Mouse (Mus musculus): ENCODE measurements around the gene Zfp869.
A peak's percentile ranks its signal among the peaks of the same experiment; 100 is the strongest.
"Not testable (repeated sequence)": the region's sequence is repeated elsewhere in the genome, so short reads cannot be mapped to it uniquely, and the experiment has no call there.

Gene Zfp869

DNA sequence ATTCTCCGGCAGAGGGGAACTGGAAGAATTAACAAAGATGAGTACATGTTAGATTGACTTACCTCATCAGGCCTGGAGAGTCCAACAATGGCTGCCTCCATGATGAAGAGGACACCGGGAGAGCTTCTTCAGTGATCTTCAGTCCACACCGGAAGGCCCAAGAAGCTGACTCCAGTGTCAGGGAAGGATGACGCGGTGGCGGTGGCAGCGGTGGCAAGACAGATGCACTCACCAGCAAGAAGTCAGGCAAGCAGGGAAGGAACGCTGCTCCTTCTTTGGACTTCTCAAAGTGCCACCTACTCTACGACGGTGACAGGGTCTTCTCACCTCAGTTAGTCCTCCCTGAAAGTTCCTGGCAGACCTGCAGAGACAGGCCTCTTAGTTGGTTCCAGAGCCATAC lies at the start of gene Zfp869:
Gene Zfp869 (minus strand): TSS at position 101 of the 400 bp plus-strand sequence.
- DNase-seq (ENCODE audit: inconsistent age in 2 of 2, low spot score in 1 of 2): not testable (repeated sequence)

- DNase-seq (ENCODE audit: inconsistent age in 2 of 2, low spot score in 1 of 2): no peak
These were observed 47.8 kb upstream of the Zfp869 start for GRCm38 (mm10) chr8:69758316-69758715.

DNA sequence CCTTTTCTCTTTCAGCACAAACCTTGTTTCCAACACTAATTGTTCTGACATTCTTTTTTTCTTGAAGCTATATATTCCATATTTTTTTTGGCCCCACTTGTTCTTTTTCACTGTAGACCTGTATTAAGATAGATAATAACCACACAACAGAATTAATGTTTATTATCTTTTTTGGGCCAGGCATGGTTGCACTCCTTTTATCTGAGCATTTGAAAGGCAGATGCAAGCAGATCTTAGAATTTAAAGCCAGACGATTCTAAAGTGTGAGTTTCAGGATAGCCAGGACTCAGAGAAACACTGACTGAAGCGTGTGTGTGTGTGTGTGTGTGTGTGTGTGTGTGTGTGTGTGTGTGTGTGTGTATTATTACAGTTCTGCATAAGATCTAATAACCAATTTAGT lies 41.9 kb upstream of the Zfp869 start:
- DNase-seq (ENCODE audit: inconsistent age in 2 of 2, low spot score in 1 of 2): no peak

DNA sequence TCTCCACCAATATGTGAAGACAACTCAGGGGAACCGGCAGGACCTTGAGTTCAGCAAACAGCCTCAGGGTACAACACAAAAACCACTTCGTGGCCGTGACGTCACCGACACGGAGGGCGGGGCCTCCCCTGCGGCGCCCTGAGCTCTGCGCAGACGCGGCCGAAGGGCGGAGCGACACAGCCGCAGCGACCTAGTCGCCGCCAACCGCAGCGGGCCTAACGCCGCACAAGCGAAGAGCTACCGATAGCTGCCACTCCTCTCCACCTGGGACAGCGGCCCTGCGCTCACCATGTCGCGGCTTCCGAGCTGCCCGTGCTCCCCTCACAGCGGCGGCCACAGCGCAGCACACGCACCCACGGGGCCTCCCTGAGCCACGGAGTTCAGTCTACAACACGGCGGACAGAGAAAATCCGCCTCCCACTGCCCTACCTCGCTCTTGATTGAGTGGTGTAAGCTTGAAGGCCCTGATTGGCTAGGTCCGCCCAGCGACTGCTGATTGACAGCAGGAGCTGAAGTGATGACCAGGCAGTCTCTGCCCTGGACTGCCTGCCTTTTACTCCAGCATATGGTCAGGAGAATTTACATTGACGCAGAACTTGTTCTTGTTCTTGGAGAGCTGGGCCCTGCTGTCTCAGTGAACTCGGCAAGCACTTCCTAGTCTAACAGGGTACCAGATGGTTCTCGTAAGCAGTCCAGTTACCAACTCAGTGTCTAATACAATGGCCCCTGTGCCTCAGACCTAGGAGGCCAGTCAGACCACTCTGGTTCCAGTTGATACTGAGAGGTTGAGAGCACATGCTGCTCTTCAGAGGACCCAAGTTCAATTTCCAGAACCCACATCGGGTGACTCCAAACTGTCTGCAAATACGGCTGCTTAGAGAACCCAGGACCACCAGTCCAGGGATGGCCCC lies 39.3 kb upstream of the Zfp869 start, which contains the start of gene Zfp963:
Gene Zfp963 (minus strand): TSS at position 427 of the 911 bp plus-strand sequence.
- peak; percentile 96 to 98 for DNase-seq (ENCODE audit: inconsistent age in 2 of 2, low spot score in 1 of 2)

DNA sequence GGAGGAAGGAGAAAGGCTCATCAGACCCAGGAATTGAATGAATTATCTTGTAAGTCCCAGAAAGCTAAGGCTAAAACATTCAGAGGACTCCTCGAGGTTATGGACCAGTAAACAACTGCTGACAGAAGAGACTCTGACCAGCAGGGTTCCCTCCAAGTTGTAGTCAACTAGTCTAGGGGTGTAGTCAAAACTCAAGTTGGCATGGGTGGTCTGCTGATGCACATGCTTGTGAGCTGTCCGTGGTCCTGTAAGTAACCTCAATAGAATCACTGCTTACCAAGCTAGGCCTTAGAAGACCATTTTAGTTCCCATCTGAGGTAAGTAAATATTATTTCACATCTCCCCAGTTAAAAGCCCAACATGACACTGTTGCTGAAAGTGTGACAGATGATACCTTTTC lies 30.7 kb upstream of the Zfp869 start:
- no peak for DNase-seq (ENCODE audit: inconsistent age in 2 of 2, low spot score in 1 of 2)

DNA sequence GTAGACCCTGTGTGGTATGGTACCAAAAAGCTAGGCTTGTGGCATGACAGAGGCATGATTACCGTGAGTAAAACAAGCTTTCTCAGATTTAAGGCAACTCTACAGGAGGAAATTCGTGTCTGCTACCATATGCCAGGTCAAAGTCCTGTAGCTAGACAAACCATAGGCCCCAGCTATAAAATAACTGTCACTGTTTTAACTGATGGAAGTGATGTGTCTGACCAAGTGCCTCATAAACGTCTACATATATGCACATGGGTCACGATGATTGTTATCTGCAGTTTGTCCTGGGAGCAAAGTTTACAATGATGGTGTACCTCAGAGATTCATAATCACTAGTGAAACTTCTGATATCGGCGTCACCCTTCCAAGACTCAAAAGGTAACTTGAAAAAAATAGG lies 30.2 kb upstream of the Zfp869 start:
- DNase-seq (ENCODE audit: inconsistent age in 2 of 2, low spot score in 1 of 2): no peak

GRCm38 (mm10) chr8:69735495-69735894 lies 25.0 kb upstream of the Zfp869 start:
- DNase-seq (ENCODE audit: inconsistent age in 2 of 2, low spot score in 1 of 2): peak in 1 of 2 experiments; percentile 24

DNA sequence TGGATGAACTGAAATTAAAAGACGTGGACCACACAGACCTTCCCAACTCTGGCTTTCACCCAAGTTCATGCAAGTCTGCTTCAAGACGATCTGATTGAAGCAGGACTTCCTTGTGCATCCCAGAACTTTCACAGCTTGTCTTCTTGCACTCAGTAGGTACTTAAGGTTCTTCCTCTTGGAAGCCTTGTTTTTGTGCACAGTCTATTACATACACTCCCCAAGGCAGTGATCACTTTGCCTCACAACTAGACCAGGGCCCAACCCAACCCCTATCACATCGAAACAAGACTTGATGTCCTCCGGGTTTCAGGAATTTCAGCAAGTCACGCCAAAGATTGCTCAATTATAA lies 6.7 kb upstream of the Zfp869 start:
- DNase-seq (ENCODE audit: inconsistent age in 2 of 2, low spot score in 1 of 2): no peak

- peak; percentile 96 to 98 for DNase-seq (ENCODE audit: inconsistent age in 2 of 2, low spot score in 1 of 2)
These were observed 6.1 kb upstream of the Zfp869 start for GRCm38 (mm10) chr8:69716403-69717231.

- DNase-seq (ENCODE audit: inconsistent age in 2 of 2, low spot score in 1 of 2): peak in 1 of 2 experiments; percentile 42
These were observed 4.8 kb upstream of the Zfp869 start for GRCm38 (mm10) chr8:69715366-69715765.

- DNase-seq (ENCODE audit: inconsistent age in 2 of 2, low spot score in 1 of 2): no peak
These were observed 3.0 kb upstream of the Zfp869 start for GRCm38 (mm10) chr8:69713516-69713915.

DNA sequence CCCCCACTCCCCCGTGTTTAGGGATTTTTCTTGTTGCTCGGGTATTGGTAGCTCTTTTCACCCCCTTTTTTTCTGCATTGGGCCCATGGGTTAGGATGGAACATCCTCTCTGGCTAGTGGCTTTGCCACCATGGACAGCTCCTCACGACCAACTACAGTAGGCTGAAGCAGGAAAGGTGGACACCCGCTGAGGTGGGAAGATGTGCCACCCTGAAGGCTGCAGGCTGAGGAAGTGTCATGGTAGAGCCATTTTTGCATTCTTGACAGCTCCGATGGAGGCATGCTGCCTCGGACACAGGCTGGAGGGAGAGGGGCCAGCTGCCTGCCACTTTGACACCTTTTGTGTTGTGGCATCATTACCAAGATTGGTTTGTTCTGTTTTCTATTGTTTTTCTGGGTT lies 8.7 kb downstream of the Zfp869 start:
- peak in 1 of 2 experiments; percentile 22 for DNase-seq (ENCODE audit: inconsistent age in 2 of 2, low spot score in 1 of 2)

GRCm38 (mm10) chr8:69665051-69665450 lies 45.5 kb downstream of the Zfp869 start:
- DNase-seq (ENCODE audit: inconsistent age in 2 of 2, low spot score in 1 of 2): peak in 1 of 2 experiments; percentile 15

GRCm38 (mm10) chr8:69661294-69661693 lies 49.2 kb downstream of the Zfp869 start:
- no peak for DNase-seq (ENCODE audit: inconsistent age in 2 of 2, low spot score in 1 of 2)

Data from adrenal gland, adult (tissue).